ENCODE assay signal across 8 mouse cellular contexts in the genomic region with DNA sequence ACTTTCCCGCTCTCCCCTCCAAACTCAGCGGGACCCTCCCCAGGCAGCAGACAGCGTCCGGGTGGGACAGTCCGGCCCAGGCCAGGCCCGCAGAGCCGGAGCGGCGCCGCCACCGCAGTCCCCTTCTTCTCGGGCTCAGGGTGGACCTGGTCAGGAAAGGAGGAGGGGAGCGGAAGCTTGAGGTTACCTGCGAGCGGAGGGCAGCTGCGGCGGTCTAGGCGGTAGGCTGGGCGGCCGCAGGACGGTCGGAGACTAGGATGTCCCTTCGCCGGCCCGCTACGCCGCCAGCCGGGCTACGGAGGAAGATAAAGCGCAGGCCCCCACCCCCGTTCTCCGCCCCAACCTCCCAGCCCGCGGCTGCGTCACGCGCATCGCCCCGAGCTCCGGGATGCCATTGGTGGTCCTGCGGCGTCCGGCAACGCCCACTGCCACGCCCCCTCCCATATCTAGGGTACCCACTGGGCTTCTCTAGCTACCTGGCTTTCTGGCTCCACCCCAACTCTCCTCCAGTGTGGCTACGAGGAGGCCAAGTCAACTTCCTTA. TPM values are rescaled to one million over a fixed set of nuclear protein-coding genes. Genes with fewer than 3 reads are reported as not detected.
DNase-seq lines count a peak whose midpoint lies in the region; ATAC-seq and TF ChIP-seq lines count a peak whose summit lies in the region.

A gene (minus strand): TSS at position 371 of the 543 bp plus-strand sequence.

- peaks cover 5% of the 10 kb centered on the region; the same call in 1 of the 2 replicates for H3K9me3 ChIP-seq in erythroblast, embryonic 14.5 days (ENCODE audit: control insufficient read depth, low read length)
- peaks cover 4% of the 10 kb centered on the region; the same call in 1 of the 2 replicates for H3K9me3 ChIP-seq in heart, embryonic 12.5 days (replicated peaks)
- H3K9me3 ChIP-seq in kidney, postnatal 0 days (replicated peaks; ENCODE audit: low read length) = no peaks in the 10 kb centered on the region
- no peaks in the 10 kb centered on the region for H3K9me3 ChIP-seq in liver, embryonic 11.5 days (ENCODE audit: control insufficient read depth, low read length)
- H3K9me3 ChIP-seq in stomach, embryonic 14.5 days (ENCODE audit: control insufficient read depth, low read depth, low read length) = no peaks in the 10 kb centered on the region

- ATAC-seq in heart, embryonic 12.5 days (ENCODE audit: insufficient number of reproducible peaks, low FRiP score) = peak; percentile 92
- peak; percentile 93 for ATAC-seq in kidney, postnatal 0 days (replicated peaks; ENCODE audit: low FRiP score, low read depth)
- peak; percentile 96 for ATAC-seq in liver, embryonic 11.5 days (replicated peaks; ENCODE audit: low FRiP score)
- peak; percentile 96 for ATAC-seq in stomach, embryonic 14.5 days (ENCODE audit: insufficient number of reproducible peaks, insufficient read depth, low FRiP score, low read depth)

- TF ChIP-seq CTCF in kidney, postnatal 0 days (IDR thresholded peaks at IDR 0.05; ENCODE audit: low read depth) = 0 out of 2 replicates have a peak, but pooled peaks have one; percentile 12

- DNase-seq in B cell, adult 2 months = peak; percentile 87 to 88
- peak; percentile 93 for DNase-seq in brain, adult 2 months (ENCODE audit: low read depth, low spot score)
- DNase-seq in kidney, postnatal 0 days (ENCODE audit: low spot score) = peak; percentile 93
- peak; percentile 87 for DNase-seq in liver, embryonic 11.5 days (ENCODE audit: low spot score)
- peak; percentile 91 for DNase-seq in naive thymus-derived CD4-positive, alpha-beta T cell, adult 2 months (ENCODE audit: low read depth)

- WGBS in heart, embryonic 12.5 days = 0% methylated on average over 44 of the region's 46 CpGs
- 1% methylated on average over 39 of the region's 46 CpGs for WGBS in kidney, postnatal 0 days
- WGBS in liver, embryonic 11.5 days = under 1% methylated on average over 44 of the region's 46 CpGs
- 0% methylated on average over 44 of the region's 46 CpGs for WGBS in stomach, embryonic 14.5 days

- peak within 1 kb of the TSS; percentile 90 for H3K27ac ChIP-seq in heart, embryonic 12.5 days (ENCODE audit: poor library complexity, severe bottlenecking)
- H3K27ac ChIP-seq in kidney, postnatal 0 days = peak within 1 kb of the TSS; percentile 77
- peak within 1 kb of the TSS; percentile 40; the same call in 1 of the 2 replicates for H3K27ac ChIP-seq in liver, embryonic 11.5 days (ENCODE audit: low read depth, low read length)
- peak within 1 kb of the TSS; percentile 71 for H3K27ac ChIP-seq in stomach, embryonic 14.5 days (ENCODE audit: low read length)

- peak within 1 kb of the TSS; percentile 55 for H3K4me3 ChIP-seq in erythroblast, embryonic 14.5 days (replicated peaks)
- H3K4me3 ChIP-seq in heart, embryonic 12.5 days = peak within 1 kb of the TSS; percentile 98
- peak within 1 kb of the TSS; percentile 82 for H3K4me3 ChIP-seq in kidney, postnatal 0 days (replicated peaks; ENCODE audit: low read depth, low read length)
- H3K4me3 ChIP-seq in liver, embryonic 11.5 days (ENCODE audit: low read depth, low read length) = peak within 1 kb of the TSS; percentile 65
- H3K4me3 ChIP-seq in stomach, embryonic 14.5 days (ENCODE audit: low read depth, low read length) = peak within 1 kb of the TSS; percentile 52

- no peaks in the 10 kb centered on the region for H3K36me3 ChIP-seq in erythroblast, embryonic 14.5 days (ENCODE audit: control insufficient read depth)
- H3K36me3 ChIP-seq in heart, embryonic 12.5 days = peaks cover 8% of the 10 kb centered on the region
- H3K36me3 ChIP-seq in kidney, postnatal 0 days (ENCODE audit: insufficient read depth, low read length) = 0 out of 2 replicates have a peak, but pooled peaks cover 4% of the 10 kb centered on the region
- H3K36me3 ChIP-seq in liver, embryonic 11.5 days (ENCODE audit: control insufficient read depth, insufficient read depth, low read length) = no peaks in the 10 kb centered on the region; the same call in 1 of the 2 replicates
- H3K36me3 ChIP-seq in stomach, embryonic 14.5 days (ENCODE audit: control insufficient read depth, insufficient read depth, low read length) = no peaks in the 10 kb centered on the region

- peak within 1 kb of the TSS; percentile 90 for H3K9ac ChIP-seq in heart, embryonic 12.5 days
- H3K9ac ChIP-seq in kidney, postnatal 0 days (ENCODE audit: low read depth, low read length) = peak within 1 kb of the TSS; percentile 71
- peak within 1 kb of the TSS; percentile 51 for H3K9ac ChIP-seq in liver, embryonic 11.5 days (ENCODE audit: low read depth, low read length)
- peak within 1 kb of the TSS; percentile 65 for H3K9ac ChIP-seq in stomach, embryonic 14.5 days (replicated peaks; ENCODE audit: low read depth, low read length)

- H3K4me2 ChIP-seq in heart, embryonic 12.5 days = peak within 1 kb of the TSS; percentile 84
- H3K4me2 ChIP-seq in kidney, postnatal 0 days (ENCODE audit: low read length) = peak within 1 kb of the TSS; percentile 76
- peak within 1 kb of the TSS; percentile 67 for H3K4me2 ChIP-seq in liver, embryonic 11.5 days
- peak within 1 kb of the TSS; percentile 68 for H3K4me2 ChIP-seq in stomach, embryonic 14.5 days (replicated peaks; ENCODE audit: low read depth, low read length)

- peaks cover 13% of the 10 kb centered on the region for H3K4me1 ChIP-seq in erythroblast, embryonic 14.5 days (ENCODE audit: control insufficient read depth)
- H3K4me1 ChIP-seq in heart, embryonic 12.5 days (replicated peaks) = peaks cover 16% of the 10 kb centered on the region
- H3K4me1 ChIP-seq in kidney, postnatal 0 days (replicated peaks; ENCODE audit: insufficient read depth, low read length) = 0 out of 2 replicates have a peak, but pooled peaks cover 6% of the 10 kb centered on the region
- peaks cover 8% of the 10 kb centered on the region for H3K4me1 ChIP-seq in liver, embryonic 11.5 days (replicated peaks; ENCODE audit: control insufficient read depth, insufficient read depth, low read length)
- 0 out of 2 replicates have a peak, but pooled peaks cover 4% of the 10 kb centered on the region for H3K4me1 ChIP-seq in stomach, embryonic 14.5 days (ENCODE audit: control insufficient read depth, insufficient read depth, low read length)

- H3K27me3 ChIP-seq in erythroblast, embryonic 14.5 days (ENCODE audit: control insufficient read depth) = peaks cover 34% of the 10 kb centered on the region
- H3K27me3 ChIP-seq in heart, embryonic 12.5 days (replicated peaks) = no peaks in the 10 kb centered on the region
- H3K27me3 ChIP-seq in kidney, postnatal 0 days (ENCODE audit: insufficient read depth, low read length) = no peaks in the 10 kb centered on the region
- no peaks in the 10 kb centered on the region for H3K27me3 ChIP-seq in liver, embryonic 11.5 days (replicated peaks; ENCODE audit: control insufficient read depth, insufficient read depth, low read length)
- no peaks in the 10 kb centered on the region for H3K27me3 ChIP-seq in stomach, embryonic 14.5 days (ENCODE audit: control insufficient read depth, insufficient read depth, low read length)

RNA-seq across cellular contexts. Expression of the gene that starts here (rescaled TPM):
- polyA plus RNA-seq in erythroblast, embryonic 14.5 days (2012) = 0.01 and 0.04 TPM in 2 replicates
- 48.3 and 48.9 TPM in 2 replicates for polyA plus RNA-seq in heart, embryonic 12.5 days (2016; fragmentation: Nextera tagmentation; extraction: Ambion mirVana)
- 30.5 and 37.9 TPM in 2 replicates for polyA plus RNA-seq in kidney, postnatal 0 days (2015; fragmentation: Nextera tagmentation; extraction: Ambion mirVana)
- polyA plus RNA-seq in liver, embryonic 11.5 days (2014; fragmentation: Nextera tagmentation; extraction: Ambion mirVana) = 29.3 and 32.2 TPM in 2 replicates
- 50.0 and 51.6 TPM in 2 replicates for polyA plus RNA-seq in stomach, embryonic 14.5 days (2014; fragmentation: Nextera tagmentation; extraction: Ambion mirVana)

Comparison
In these comparisons a context has a peak if more than half of its experiments do, and no peak if none do; other contexts are left out.
1. Peak in every context shown above with its lines: DNase-seq, ATAC-seq, H3K4me3 ChIP-seq and H3K27ac ChIP-seq.
2. RNA of the gene that starts here (polyA plus RNA-seq): 50.0 to 51.6 TPM in stomach, embryonic 14.5 days, 48.3 to 48.9 TPM in heart, embryonic 12.5 days, 30.5 to 37.9 TPM in kidney, postnatal 0 days and 29.3 to 32.2 TPM in liver, embryonic 11.5 days; 0.01 to 0.04 TPM in erythroblast, embryonic 14.5 days; every median in the first group is over 10 times any median in the second.
3. H3K27ac ChIP-seq: peak in every context shown above with its lines; median percentile 90 in heart, embryonic 12.5 days; 77 in kidney, postnatal 0 days; 71 in stomach, embryonic 14.5 days; 40 in liver, embryonic 11.5 days.